Mouse (Mus musculus) limb, embryonic 11.5 days (tissue): ENCODE measurements around the gene Zfp462. TPM values are rescaled to one million over a fixed set of nuclear protein-coding genes. Genes with fewer than 3 reads are reported as not detected.
A peak's percentile ranks its signal among the peaks of the same experiment; 100 is the strongest.
"Not testable (repeated sequence)": the region's sequence is repeated elsewhere in the genome, so short reads cannot be mapped to it uniquely, and the experiment has no call there.

Source experiments
- ATAC-seq: fragments of 200-750 bp; cut with Nextera tagmentation; 2 replicates; pipeline ENCODE4 v1.8.0; 2017; ENCODE audit warnings: low read depth; ENCODE audit not compliant: insufficient number of reproducible peaks, low FRiP score, low TSS enrichment
- DNase-seq: peaks from one replicate; pipeline ENCODE4 v3.0.0-alpha.2; 2015; ENCODE audit warnings: low spot score
- H3K27ac ChIP-seq: fragments of 300-500 bp; sonication (generic); replicated peaks from 2 replicates; pipeline ENCODE4 v1.5.1; 2014; ENCODE audit warnings: low read depth, mild to moderate bottlenecking, low read length
- H3K27me3 ChIP-seq: fragments of 300-500 bp; sonication (generic); 2 replicates; pipeline ENCODE4 v1.6.1; 2014; ENCODE audit warnings: mild to moderate bottlenecking, low read length, mixed read lengths; ENCODE audit not compliant: control insufficient read depth, insufficient read depth
- H3K36me3 ChIP-seq: fragments of 300-500 bp; sonication (generic); 2 replicates; pipeline ENCODE4 v1.6.1; 2014; ENCODE audit warnings: mild to moderate bottlenecking, low read length, moderate library complexity, mixed read lengths; ENCODE audit not compliant: control insufficient read depth, insufficient read depth
- H3K4me1 ChIP-seq: fragments of 300-500 bp; sonication (generic); 2 replicates; pipeline ENCODE4 v1.6.1; 2014; ENCODE audit warnings: low read length, mixed read lengths; ENCODE audit not compliant: control insufficient read depth, insufficient read depth
- H3K4me2 ChIP-seq: fragments of 300-500 bp; sonication (generic); 2 replicates; pipeline ENCODE4 v1.6.1; 2014; ENCODE audit warnings: low read depth, mild to moderate bottlenecking, moderate library complexity; ENCODE audit not compliant: severe bottlenecking
- H3K4me3 ChIP-seq: fragments of 300-500 bp; sonication (generic); 2 replicates; pipeline ENCODE4 v1.5.1; 2014; ENCODE audit warnings: low read depth, low read length
- H3K9ac ChIP-seq: fragments of 300-500 bp; sonication (generic); 2 replicates; pipeline ENCODE4 v1.6.1; 2014; ENCODE audit warnings: mild to moderate bottlenecking, low read length
- H3K9me3 ChIP-seq: fragments of 300-500 bp; sonication (generic); 2 replicates; pipeline ENCODE4 v1.6.1; 2016; ENCODE audit warnings: low read length; ENCODE audit not compliant: control insufficient read depth
- WGBS: fragments of 180-500 bp; shearing (Covaris S2); extraction: QIAGEN DNeasy Blood & Tissue Kit; methylation state at CpG from one replicate; pipeline ENCODE4 v1.1.7; 2014; 5-methylcytosine and 5-hydroxymethylcytosine counted together
- polyA plus RNA-seq: library from polyadenylated mRNA; unstranded; fragments of >200 nt; fragmentation: Nextera tagmentation; extraction: Ambion mirVana; gene quantifications from 2 replicates; pipeline ENCODE4 v1.2.1, GENCODE M21; 2014

Zfp462 gene
- polyA plus RNA-seq, 1 experiment from 2014 or later = 11.4 TPM

GRCm38 (mm10) chr4:54993001-54993400, 48.2 kb downstream of the Zfp462 start:
- not testable (repeated sequence) for H3K4me2 ChIP-seq, H3K4me3 ChIP-seq, ATAC-seq, H3K9ac ChIP-seq, H3K27me3 ChIP-seq, H3K4me1 ChIP-seq, H3K9me3 ChIP-seq, H3K36me3 ChIP-seq, DNase-seq, H3K27ac ChIP-seq

- no peaks in the 10 kb centered on the region for H3K9me3 ChIP-seq
- no peak overlapping the region for H3K27ac ChIP-seq
- H3K36me3 ChIP-seq = no peaks in the 10 kb centered on the region
- H3K4me2 ChIP-seq = no peak overlapping the region
- DNase-seq (no peak), ATAC-seq (no peak)
- no peaks in the 10 kb centered on the region for H3K27me3 ChIP-seq
- 81% methylated on average over 1 of the region's 1 CpGs for WGBS
- H3K4me3 ChIP-seq = no peak overlapping the region
- H3K9ac ChIP-seq = no peak overlapping the region
- no peaks in the 10 kb centered on the region for H3K4me1 ChIP-seq
Measured at GRCm38 (mm10) chr4:54995258-54995657, 50.4 kb downstream of the Zfp462 start.

GRCm38 (mm10) chr4:54996064-54996463, 51.2 kb downstream of the Zfp462 start:
- ATAC-seq (no peak), DNase-seq (no peak)
- Histone ChIP-seq H3K9me3 (no peaks in the 10 kb centered on the region), H3K27me3 (no peaks in the 10 kb centered on the region), H3K4me2 (no peak overlapping the region), H3K9ac (no peak overlapping the region), H3K4me1 (no peaks in the 10 kb centered on the region), H3K4me3 (no peak overlapping the region), H3K36me3 (no peaks in the 10 kb centered on the region), H3K27ac (no peak overlapping the region)
- 90% methylated on average over 2 of the region's 2 CpGs for WGBS

- no peaks in the 10 kb centered on the region for H3K36me3 ChIP-seq
- ATAC-seq = no peak
- no peak overlapping the region for H3K9ac ChIP-seq
- H3K4me3 ChIP-seq = no peak overlapping the region
- H3K4me1 ChIP-seq = no peaks in the 10 kb centered on the region
- DNase-seq = no peak
- H3K27me3 ChIP-seq = no peaks in the 10 kb centered on the region
- no peak overlapping the region for H3K4me2 ChIP-seq
- WGBS = 84% methylated on average over 9 of the region's 9 CpGs
- no peaks in the 10 kb centered on the region for H3K9me3 ChIP-seq
- H3K27ac ChIP-seq = no peak overlapping the region
Measured at GRCm38 (mm10) chr4:54998146-54998841, 53.4 kb downstream of the Zfp462 start.

- no peak overlapping the region for H3K4me2 ChIP-seq
- H3K9me3 ChIP-seq = no peaks in the 10 kb centered on the region
- no peak for ATAC-seq
- 96% methylated on average over 5 of the region's 5 CpGs for WGBS
- no peaks in the 10 kb centered on the region for H3K36me3 ChIP-seq
- no peak overlapping the region for H3K9ac ChIP-seq
- DNase-seq = no peak
- H3K4me3 ChIP-seq = no peak overlapping the region
- no peaks in the 10 kb centered on the region for H3K27me3 ChIP-seq
- no peak overlapping the region for H3K27ac ChIP-seq
- peaks cover 5% of the 10 kb centered on the region; the same call in 1 of the 2 replicates for H3K4me1 ChIP-seq
Measured at GRCm38 (mm10) chr4:54999556-54999955, 54.7 kb downstream of the Zfp462 start.

- WGBS = 89% methylated on average over 3 of the region's 3 CpGs
- no peak overlapping the region for H3K4me3 ChIP-seq
- no peaks in the 10 kb centered on the region for H3K9me3 ChIP-seq
- no peak overlapping the region for H3K27ac ChIP-seq
- DNase-seq (no peak), ATAC-seq (no peak)
- H3K4me2 ChIP-seq = no peak overlapping the region
- no peak overlapping the region for H3K9ac ChIP-seq
- no peaks in the 10 kb centered on the region for H3K27me3 ChIP-seq
- no peaks in the 10 kb centered on the region for H3K36me3 ChIP-seq
- H3K4me1 ChIP-seq = peaks cover 20% of the 10 kb centered on the region
Measured at GRCm38 (mm10) chr4:55001386-55001785, 56.5 kb downstream of the Zfp462 start.

- DNase-seq = no peak
- Histone ChIP-seq H3K36me3 (peaks cover 1% of the 10 kb centered on the region; the same call in 1 of the 2 replicates), H3K27ac (no peak overlapping the region), H3K27me3 (no peaks in the 10 kb centered on the region), H3K4me2 (no peak overlapping the region), H3K9ac (no peak overlapping the region), H3K9me3 (no peaks in the 10 kb centered on the region), H3K4me3 (no peak overlapping the region), H3K4me1 (peaks cover 21% of the 10 kb centered on the region)
- WGBS = 77% methylated on average over 6 of the region's 6 CpGs
- ATAC-seq = no peak
Measured at GRCm38 (mm10) chr4:55003128-55003527, 58.3 kb downstream of the Zfp462 start.

- H3K27ac ChIP-seq = no peak overlapping the region
- H3K4me2 ChIP-seq = no peak overlapping the region
- DNase-seq = peak; percentile 29
- no peak for ATAC-seq
- H3K4me3 ChIP-seq = no peak overlapping the region
- H3K27me3 ChIP-seq = no peaks in the 10 kb centered on the region
- H3K36me3 ChIP-seq = peaks cover 13% of the 10 kb centered on the region
- WGBS = 20% methylated on average over 4 of the region's 4 CpGs
- peaks cover 21% of the 10 kb centered on the region for H3K4me1 ChIP-seq
- H3K9ac ChIP-seq = peak overlapping the region; percentile 19; the same call in 1 of the 2 replicates
- no peaks in the 10 kb centered on the region for H3K9me3 ChIP-seq
Measured at GRCm38 (mm10) chr4:55005066-55005465, 60.2 kb downstream of the Zfp462 start.

GRCm38 (mm10) chr4:55005521-55005969, 60.7 kb downstream of the Zfp462 start:
- DNase-seq (peak; percentile 41), ATAC-seq (peak; percentile 29; the same call in 1 of the 2 replicates)
- H3K9ac ChIP-seq = no peak overlapping the region
- no peaks in the 10 kb centered on the region for H3K27me3 ChIP-seq
- peaks cover 17% of the 10 kb centered on the region for H3K36me3 ChIP-seq
- no peaks in the 10 kb centered on the region for H3K9me3 ChIP-seq
- H3K4me2 ChIP-seq = no peak overlapping the region
- H3K4me1 ChIP-seq = peaks cover 21% of the 10 kb centered on the region
- no peak overlapping the region; the same call in 1 of the 2 replicates for H3K27ac ChIP-seq
- H3K4me3 ChIP-seq = no peak overlapping the region
- WGBS = 14% methylated on average over 9 of the region's 9 CpGs
